Mouse (Mus musculus) macrophage (primary cell): ENCODE data around the gene Cd9. TPM values are rescaled to one million over a fixed set of nuclear protein-coding genes. Genes with fewer than 3 reads are reported as not detected.

Experiments used
- H3K27ac ChIP-seq: fragments of 350-480 bp; formaldehyde crosslinking; 2 replicates; pipeline ENCODE4 v1.9.0; 2021
- H3K36me3 ChIP-seq: fragments of 350-480 bp; formaldehyde crosslinking; 2 replicates; pipeline ENCODE4 v1.9.0; 2021; ENCODE audit errors: inconsistent target
- H3K4me3 ChIP-seq: fragments of 350-480 bp; formaldehyde crosslinking; 2 replicates; pipeline ENCODE4 v1.9.0; 2021; ENCODE audit errors: inconsistent target
- H3K79me2 ChIP-seq: fragments of 350-480 bp; formaldehyde crosslinking; 2 replicates; pipeline ENCODE4 v1.9.0; 2021; ENCODE audit errors: inconsistent target
- WGBS: methylation state at CpG from one replicate; pipeline ENCODE4 v1.1.7; 2026; ENCODE audit warnings: inconsistent platforms; ENCODE audit not compliant: missing documents; 5-methylcytosine and 5-hydroxymethylcytosine counted together
- polyA plus RNA-seq: library from polyadenylated mRNA; stranded (reverse); fragments of 250-400 nt; gene quantifications from 3 replicates; pipeline ENCODE4 v1.2.4, GENCODE M21; 2018; ENCODE audit warnings: inconsistent platforms

Gene Cd9
- polyA plus RNA-seq, 1 experiment from 2014 or later = 359 TPM

DNA sequence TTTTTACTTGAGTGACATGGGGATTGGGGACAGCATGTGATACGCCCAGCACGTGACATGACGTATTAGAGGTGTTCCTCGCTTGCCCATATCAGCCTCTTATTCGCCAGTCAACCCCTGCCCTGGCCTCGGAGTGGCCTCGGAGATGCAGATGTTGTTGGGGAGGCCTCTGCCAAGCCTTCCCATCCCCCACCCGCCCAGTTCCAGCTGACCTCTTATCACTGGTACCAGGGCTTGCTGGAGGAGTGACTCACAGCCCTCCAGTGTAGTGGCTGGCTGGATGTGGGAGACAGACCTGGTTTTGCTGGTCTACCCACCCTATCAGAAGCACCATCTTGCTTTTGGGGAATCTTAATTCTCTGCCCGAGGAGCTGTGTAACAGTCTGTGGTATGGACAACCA lies 21.3 kb downstream of the Cd9 start:
- Histone ChIP-seq H3K36me3 (no peaks in the 10 kb centered on the region), H3K79me2 (peaks cover 95% of the 10 kb centered on the region), H3K27ac (peak overlapping the region; percentile 2; the same call in 1 of the 2 replicates), H3K4me3 (no peak overlapping the region)
- 82% methylated on average over 9 of the region's 9 CpGs for WGBS

DNA sequence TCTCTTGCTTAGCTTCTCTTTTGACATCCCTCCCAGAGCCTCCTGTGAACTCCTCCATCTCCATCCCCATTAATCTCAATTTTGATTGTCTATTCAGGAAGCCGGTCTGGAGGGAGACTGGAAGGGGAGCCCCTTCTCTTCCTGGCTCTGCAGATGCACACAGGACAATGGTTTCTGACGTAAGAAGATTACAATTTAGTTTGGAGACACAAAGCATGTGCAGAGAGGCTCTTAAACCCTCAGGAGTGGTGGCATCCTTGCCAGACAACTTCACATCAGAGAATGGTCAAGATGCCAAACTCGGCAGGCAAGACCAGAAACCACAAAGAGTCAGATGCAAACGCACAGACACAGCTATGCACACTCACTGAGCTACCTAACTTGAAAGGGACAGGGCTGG lies 22.7 kb downstream of the Cd9 start:
- H3K79me2 ChIP-seq = peaks cover 95% of the 10 kb centered on the region
- WGBS = 51% methylated on average over 4 of the region's 4 CpGs
- no peak overlapping the region for H3K4me3 ChIP-seq
- H3K36me3 ChIP-seq = no peaks in the 10 kb centered on the region
- H3K27ac ChIP-seq = peak overlapping the region; percentile 88

DNA sequence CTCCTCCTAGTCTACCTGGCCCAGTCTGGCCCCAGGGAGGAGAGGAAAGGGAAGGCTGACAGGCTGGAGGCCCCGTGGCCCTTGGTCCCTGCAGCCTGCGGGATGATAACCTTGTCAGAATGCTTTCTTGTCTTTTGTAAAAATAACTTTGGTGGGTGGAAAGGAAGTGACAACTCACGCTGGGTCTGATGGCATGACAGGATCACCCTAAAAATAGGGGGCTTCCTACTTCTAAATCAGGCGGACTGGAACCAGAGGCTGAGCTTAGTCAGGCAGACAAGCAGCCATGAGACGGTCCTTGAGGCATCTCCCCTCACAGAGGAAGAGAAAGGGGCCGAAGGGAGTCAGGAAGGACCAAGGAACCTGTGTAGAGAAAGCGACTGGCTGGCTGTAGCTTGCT lies 23.3 kb downstream of the Cd9 start:
- Histone ChIP-seq H3K36me3 (no peaks in the 10 kb centered on the region), H3K79me2 (peaks cover 94% of the 10 kb centered on the region), H3K4me3 (no peak overlapping the region), H3K27ac (peak overlapping the region; percentile 88)
- 15% methylated on average over 6 of the region's 7 CpGs for WGBS

DNA sequence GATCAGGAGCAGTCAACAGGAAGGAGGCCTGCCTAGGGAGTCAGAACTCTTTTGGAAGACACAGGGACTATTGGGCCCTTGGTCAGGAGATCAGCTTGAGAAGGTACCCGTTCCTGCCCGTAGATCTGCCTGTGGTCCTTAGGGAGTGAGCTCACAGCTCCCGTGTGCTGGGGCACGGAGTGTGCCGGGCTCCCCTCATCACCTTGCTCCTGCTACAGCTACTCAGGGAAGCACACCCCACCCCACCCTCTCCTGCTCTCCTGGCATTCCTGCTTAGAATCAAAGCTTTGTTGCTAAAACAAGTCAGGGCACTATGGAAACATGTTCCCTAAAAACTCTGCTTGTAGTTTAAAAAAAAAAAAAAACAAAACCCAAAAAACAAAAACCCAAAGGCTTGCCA lies 24.0 kb downstream of the Cd9 start:
- H3K36me3 ChIP-seq = no peaks in the 10 kb centered on the region
- peaks cover 94% of the 10 kb centered on the region for H3K79me2 ChIP-seq
- WGBS = 94% methylated on average over 5 of the region's 5 CpGs
- no peak overlapping the region for H3K4me3 ChIP-seq
- H3K27ac ChIP-seq = peak overlapping the region; percentile 88

DNA sequence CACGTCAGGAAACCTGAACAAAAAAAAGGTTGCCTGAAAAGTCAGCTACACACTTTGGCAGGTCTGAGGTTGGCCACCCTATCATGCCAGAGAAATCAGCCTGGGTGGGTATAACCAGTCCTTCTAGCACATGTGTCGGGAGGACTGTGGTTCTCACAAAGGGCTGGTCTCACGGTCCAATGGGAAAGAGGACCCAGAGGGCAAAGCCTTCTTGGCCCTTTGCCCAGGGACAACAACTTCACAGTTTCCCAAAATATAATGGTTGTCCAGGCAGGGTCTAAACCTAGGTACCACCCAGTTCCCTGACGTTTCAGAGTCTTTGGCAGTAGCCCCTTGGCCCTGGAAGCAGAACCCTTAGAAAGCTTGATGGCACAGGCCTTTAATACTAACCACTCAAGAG lies 25.4 kb downstream of the Cd9 start:
- H3K4me3 ChIP-seq = no peak overlapping the region
- WGBS = 95% methylated on average over 3 of the region's 4 CpGs
- H3K27ac ChIP-seq = no peak overlapping the region
- peaks cover 82% of the 10 kb centered on the region for H3K79me2 ChIP-seq
- H3K36me3 ChIP-seq = peaks cover 3% of the 10 kb centered on the region; the same call in 1 of the 2 replicates

DNA sequence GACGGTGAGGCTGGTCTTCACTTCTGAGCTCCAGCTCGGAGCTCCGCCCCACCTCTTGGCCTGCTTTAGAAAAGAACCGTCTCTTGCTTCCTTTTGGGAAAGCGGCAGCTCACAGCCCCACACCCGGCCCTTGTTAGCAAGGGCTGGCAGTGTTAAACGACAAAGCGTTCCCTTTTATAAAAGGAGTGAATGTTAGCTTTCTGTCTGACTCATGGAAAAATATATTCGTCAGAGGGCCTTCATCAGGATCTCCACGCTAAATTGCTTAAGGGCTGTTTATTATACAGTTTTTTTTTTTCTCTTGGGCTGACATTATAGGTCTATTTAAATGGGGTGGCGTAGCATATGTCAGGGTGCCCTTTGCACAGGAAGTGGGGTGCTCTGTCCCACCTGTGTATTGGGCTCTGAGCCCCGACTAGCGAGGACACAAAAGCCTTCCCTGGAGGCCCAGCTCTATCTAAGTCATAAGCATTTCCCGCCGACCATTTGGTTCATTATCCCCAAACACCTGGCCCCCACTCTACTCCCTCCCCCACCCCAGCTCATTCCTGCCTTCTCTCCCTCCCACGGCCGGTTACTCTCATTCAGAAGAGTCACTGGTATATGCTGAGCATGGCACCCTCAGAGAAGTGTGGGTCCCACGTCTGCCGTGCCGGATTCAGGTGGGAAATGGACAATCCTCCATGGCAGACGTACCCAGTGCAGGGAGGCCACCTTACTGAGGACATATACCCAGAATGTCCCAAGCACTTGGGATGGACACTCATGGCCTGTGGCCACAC lies 26.2 kb downstream of the Cd9 start:
- no peak overlapping the region for H3K27ac ChIP-seq
- H3K79me2 ChIP-seq = peaks cover 74% of the 10 kb centered on the region
- H3K4me3 ChIP-seq = no peak overlapping the region
- 85% methylated on average over 21 of the region's 21 CpGs for WGBS
- H3K36me3 ChIP-seq = peaks cover 12% of the 10 kb centered on the region; the same call in 1 of the 2 replicates

DNA sequence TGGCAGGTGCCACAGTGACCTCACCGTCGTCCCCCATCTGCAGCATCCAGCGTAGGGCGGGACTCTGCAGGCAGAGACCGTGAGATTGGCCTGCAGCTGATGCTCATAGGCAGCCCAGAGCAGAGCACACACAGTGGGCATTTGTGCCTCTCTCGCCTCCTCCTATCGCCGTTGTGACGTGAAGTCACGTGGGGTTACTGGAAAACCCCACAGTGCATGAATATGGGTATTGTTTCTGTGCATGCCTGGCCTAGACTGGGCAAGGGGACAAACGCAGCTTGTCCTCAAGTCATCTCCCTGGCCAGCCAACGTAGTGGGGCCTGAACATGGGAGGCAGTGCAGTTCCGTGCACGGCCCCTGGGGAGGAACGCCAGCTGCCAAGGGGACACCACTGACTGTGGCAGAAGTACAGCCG lies 27.3 kb downstream of the Cd9 start:
- Histone ChIP-seq H3K27ac (no peak overlapping the region), H3K79me2 (peaks cover 63% of the 10 kb centered on the region), H3K36me3 (peaks cover 13% of the 10 kb centered on the region; the same call in 1 of the 2 replicates), H3K4me3 (no peak overlapping the region)
- WGBS = 90% methylated on average over 16 of the region's 16 CpGs

DNA sequence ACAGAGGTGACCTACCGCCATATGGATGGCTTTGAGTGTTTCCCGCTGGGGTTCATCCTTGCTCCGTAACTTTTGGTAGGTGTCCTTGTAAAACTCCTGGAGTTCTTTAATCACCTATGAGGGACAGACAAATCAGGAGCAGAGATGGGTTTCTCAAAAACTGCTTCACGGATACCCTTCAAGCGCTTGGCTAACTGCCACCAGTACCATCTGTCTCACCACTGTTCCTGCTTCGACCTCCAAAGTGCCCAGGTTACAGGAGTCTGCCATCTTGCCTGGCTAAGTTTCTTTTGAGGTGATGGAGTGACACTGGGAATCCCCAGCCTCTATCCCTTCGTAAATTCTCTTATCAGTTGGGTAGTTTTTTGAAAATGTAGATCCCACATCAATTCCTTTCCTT lies 32.3 kb downstream of the Cd9 start:
- Histone ChIP-seq H3K79me2 (peaks cover 18% of the 10 kb centered on the region), H3K27ac (no peak overlapping the region), H3K36me3 (peaks cover 41% of the 10 kb centered on the region; the same call in 1 of the 2 replicates), H3K4me3 (no peak overlapping the region)
- WGBS = 96% methylated on average over 7 of the region's 7 CpGs

DNA sequence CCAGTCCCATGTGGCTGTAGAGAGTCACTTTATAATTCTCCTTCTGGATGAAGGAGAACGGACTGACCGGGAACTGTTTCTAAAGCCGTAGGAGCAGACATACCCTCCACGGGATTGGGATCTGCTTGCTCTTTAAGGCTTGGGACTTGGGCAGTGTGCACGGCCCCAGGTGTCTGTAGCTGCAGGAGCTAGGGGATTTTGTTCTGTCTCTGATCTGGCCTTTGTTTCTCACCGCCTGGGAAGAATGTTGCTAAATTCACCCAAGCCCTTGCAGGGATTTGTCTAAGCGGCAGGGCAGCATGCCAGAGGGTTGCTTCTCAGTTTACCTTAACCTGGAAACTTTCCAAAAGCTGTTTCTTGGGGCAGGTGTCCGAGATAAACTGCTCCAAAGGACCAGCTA lies 32.8 kb downstream of the Cd9 start:
- peaks cover 41% of the 10 kb centered on the region; the same call in 1 of the 2 replicates for H3K36me3 ChIP-seq
- WGBS = 93% methylated on average over 8 of the region's 8 CpGs
- H3K27ac ChIP-seq = no peak overlapping the region

DNA sequence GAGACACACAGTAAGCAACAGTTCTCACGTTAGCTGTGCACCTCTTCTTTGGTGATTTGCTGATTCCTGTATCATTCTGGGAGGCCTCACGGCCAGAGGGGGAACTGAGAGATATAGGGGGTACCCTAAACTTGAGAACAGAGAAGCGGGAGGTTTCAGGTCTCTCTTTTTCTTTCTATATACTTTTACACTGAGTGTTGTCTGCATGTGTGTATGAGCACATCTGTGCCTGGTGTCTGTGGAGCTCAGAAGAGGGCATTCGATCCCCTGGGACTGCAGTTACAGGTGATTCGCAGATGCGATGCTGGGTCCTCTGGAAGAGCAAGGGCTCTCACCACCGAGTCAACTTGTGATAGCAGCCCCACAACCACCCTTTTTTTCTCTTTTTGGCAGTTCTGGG lies 33.3 kb downstream of the Cd9 start:
- 84% methylated on average over 7 of the region's 7 CpGs for WGBS
- peaks cover 41% of the 10 kb centered on the region; the same call in 1 of the 2 replicates for H3K36me3 ChIP-seq

More for the DNA sequence above, 32.8 kb downstream of the Cd9 start:
- Histone ChIP-seq H3K79me2 (peaks cover 13% of the 10 kb centered on the region; the same call in 1 of the 2 replicates), H3K4me3 (no peak overlapping the region)

DNA sequence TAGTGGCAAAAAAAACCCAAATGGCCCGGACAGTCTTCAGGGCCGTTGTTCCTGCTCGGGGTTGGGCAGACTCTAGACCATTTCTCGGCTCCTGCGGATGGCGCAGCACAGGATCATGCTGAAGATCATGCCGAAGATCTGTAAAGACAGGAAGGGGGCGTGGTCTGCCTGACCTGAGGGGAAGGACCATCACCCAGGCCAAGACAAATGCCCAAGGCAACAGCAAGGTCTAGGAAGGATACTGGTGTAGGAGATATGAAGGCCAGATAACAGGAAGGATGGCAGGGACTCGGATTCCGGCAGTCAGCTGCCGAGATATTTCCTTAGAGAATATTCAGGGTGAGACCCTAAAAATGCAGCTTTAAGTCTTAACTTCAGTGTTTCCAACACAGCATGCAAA lies 34.0 kb downstream of the Cd9 start:
- peaks cover 2% of the 10 kb centered on the region; the same call in 1 of the 2 replicates for H3K79me2 ChIP-seq
- H3K36me3 ChIP-seq = peaks cover 41% of the 10 kb centered on the region; the same call in 1 of the 2 replicates
- WGBS = 98% methylated on average over 9 of the region's 11 CpGs
- H3K4me3 ChIP-seq = no peak overlapping the region
- no peak overlapping the region for H3K27ac ChIP-seq

More for the DNA sequence above, 33.3 kb downstream of the Cd9 start:
- Histone ChIP-seq H3K4me3 (no peak overlapping the region), H3K79me2 (peaks cover 9% of the 10 kb centered on the region; the same call in 1 of the 2 replicates), H3K27ac (no peak overlapping the region)

DNA sequence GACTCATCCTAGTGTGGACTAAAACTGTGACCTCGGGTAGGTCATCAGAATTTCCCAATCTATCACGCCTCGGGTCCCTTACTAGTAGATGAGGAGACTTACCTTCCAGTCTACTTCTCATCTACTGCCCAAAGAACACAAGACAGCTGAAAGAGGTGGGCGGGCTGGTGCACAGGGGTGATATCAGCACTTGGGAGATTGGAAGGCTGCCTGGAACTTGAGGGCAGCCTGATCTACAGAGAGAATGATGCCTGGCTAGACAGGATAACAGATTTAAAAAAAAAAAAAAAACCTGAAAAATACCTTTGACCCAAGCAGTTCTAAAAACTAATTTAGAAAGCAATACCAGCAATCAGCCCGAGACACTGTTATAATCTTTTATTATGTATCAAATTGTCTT lies 34.7 kb downstream of the Cd9 start:
- H3K27ac ChIP-seq = no peak overlapping the region
- peaks cover 41% of the 10 kb centered on the region; the same call in 1 of the 2 replicates for H3K36me3 ChIP-seq
- H3K4me3 ChIP-seq = no peak overlapping the region
- WGBS = 84% methylated on average over 5 of the region's 5 CpGs
- no peaks in the 10 kb centered on the region for H3K79me2 ChIP-seq

DNA sequence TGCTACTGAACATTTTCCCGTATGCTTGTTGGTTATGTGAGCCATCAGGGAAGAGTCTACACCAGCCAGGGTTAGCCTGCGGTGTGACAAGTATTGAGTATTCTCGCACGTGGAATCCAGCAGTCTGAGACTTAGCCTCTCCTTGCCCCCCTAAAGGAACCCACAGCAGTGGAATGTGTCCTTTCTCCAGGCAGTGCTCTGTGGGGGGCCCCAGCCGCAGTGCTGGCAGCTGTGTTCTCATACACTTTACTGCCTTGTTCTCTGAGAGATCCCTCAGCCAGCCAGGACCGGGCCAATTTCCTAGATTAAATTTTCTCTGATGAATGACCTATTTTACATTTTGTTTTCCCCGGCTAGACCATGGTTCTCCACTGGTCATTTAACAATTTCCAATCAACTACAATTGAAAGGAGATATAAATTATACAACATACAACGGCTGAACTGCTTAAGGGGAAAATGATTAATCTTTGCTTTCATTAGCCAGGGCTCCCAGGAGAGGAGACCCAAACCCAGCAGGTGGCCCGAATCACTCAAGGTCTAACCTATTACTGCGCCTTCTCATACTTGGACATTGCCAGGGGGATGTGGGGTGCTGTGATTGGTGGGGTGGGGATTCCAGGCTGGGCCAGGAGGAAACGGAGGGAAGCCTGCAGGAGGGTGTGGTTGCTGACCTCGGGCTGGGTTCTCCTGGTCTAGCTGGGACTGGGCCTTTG lies 38.6 kb downstream of the Cd9 start:
- Histone ChIP-seq H3K27ac (no peak overlapping the region), H3K36me3 (peaks cover 15% of the 10 kb centered on the region; the same call in 1 of the 2 replicates), H3K4me3 (no peak overlapping the region), H3K79me2 (no peaks in the 10 kb centered on the region)
- WGBS = 83% methylated on average over 12 of the region's 12 CpGs

DNA sequence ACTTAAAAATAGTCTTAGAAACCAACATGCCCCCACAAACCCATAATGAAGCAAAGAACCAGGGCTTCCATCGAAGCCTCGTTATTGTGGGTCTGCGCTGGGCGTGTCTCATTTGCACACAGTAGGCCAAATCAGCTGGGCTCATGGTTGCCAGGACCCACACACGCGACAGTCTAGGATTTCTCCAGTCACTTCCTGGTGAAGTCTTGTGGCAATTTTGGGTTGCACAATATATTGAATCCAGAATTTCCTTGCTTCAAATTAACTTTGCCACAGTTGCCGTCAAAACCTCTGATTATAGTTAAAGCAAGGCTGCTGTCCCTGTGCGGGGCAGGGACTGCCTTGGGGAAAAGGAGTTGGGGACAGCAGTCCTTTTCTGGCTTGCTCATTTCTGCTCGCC lies 39.9 kb downstream of the Cd9 start:
- no peak overlapping the region for H3K4me3 ChIP-seq
- H3K27ac ChIP-seq = no peak overlapping the region
- WGBS = 62% methylated on average over 9 of the region's 9 CpGs
- H3K79me2 ChIP-seq = no peaks in the 10 kb centered on the region
- peaks cover 6% of the 10 kb centered on the region; the same call in 1 of the 2 replicates for H3K36me3 ChIP-seq

DNA sequence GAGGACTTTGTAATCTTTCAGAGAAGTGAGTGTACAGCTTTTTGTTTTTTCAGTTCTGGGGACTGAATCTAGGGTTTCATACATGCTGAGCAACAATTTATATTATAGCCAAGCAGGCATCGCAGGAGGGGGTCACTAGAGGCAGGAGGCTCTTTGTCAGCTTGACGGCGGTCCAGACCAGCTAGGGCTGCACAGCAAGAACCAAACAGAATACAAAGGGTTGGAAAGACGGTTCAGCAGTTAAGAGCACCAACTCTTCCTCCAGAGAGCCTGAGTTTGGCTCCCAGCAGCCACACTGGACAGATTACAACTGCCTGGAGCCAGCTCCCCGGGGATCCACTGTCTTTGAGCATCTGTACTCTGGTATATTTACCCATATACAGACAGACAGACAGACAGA lies 40.3 kb downstream of the Cd9 start:
- Histone ChIP-seq H3K27ac (no peak overlapping the region), H3K4me3 (no peak overlapping the region), H3K36me3 (peaks cover 2% of the 10 kb centered on the region; the same call in 1 of the 2 replicates), H3K79me2 (no peaks in the 10 kb centered on the region)
- 95% methylated on average over 5 of the region's 5 CpGs for WGBS
